Mouse (Mus musculus) neutrophil, adult 59 days (primary cell): ENCODE results near the gene Oxa1l. TPM values are rescaled to one million over a fixed set of nuclear protein-coding genes. Genes with fewer than 3 reads are reported as not detected.

Experiments
- total RNA-seq, 2 experiments: library from RNA; stranded (reverse); gene quantifications; 1 replicate in 1 of 2; 2 replicates in 1 of 2; pipeline ENCODE4 v1.2.4; 2023

Gene Oxa1l
- 10 to 100 TPM; 38.2 to 51.7 TPM for total RNA-seq

DNA sequence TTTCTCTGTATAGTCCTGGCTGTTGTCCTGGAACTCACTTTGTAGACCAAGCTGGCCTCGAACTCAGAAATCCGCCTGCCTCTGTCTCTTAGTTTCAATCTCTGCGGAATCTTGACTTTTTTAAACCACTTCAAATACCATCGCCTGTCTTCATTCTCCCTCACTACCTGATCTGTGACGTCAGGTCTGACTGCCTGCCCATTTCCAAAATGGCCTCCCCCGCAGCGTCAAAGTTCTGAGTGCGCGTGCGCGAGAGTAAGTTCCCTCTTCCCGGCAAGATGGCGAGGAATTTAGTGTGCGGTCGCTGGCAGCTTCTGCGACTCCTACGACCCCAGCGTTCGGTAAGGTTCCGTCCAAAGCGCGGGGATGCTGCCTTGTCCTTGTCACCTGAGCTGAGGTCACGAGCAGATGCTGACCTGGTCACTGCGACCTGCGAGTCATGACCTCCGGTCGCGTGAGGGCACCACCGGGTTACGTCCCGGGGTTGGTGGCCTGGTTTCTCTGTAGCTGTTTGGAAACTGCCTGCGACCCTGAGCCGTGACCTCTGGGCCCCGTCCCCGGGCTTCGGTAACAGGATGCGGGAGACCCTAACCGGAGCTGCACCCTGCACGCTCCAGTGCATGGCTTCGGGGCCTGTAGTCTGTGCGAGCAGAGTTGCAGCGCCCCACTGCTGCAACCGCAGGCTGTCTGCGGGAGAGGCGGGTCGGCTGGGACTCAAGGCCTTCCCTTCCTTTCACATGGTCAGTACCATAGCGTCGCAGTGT, at the start of gene Oxa1l:
TSS of gene Oxa1l (plus strand) at position 258 of the 764 bp plus-strand sequence.

DNA sequence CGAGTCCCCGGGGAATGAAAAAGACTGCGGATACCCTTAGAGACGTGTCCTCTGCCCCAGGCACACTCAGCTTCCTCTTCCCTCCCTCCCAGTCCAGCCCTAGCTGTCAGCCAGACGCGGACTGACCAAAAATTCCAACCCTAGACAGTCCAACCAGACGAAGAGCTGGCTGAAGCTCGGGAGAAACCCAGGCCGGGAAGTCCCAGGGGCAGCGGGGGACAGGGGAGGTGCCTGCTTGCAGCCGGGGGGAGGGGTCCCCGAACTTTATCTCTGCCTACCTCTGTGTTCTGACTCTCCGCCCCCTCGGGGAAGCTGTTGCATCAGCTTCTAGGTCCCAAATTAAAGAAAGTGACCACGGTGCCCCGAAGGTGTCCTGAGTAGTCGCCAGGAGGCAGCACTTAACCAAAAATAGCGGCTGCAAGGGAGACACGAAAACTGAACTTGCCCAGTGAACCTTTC, 57.0 kb downstream of the Oxa1l start, which contains the start of gene Slc7a7:
TSS of gene Slc7a7 (minus strand) at position 158 of the 459 bp plus-strand sequence.

Other genes starting within 250 kb of the Oxa1l start
- 10 to 100 TPM; 56.7 to 63.9 TPM for gene Dad1, start 106.7 kb upstream of the Oxa1l start, total RNA-seq
- gene Abhd4, start 106.6 kb upstream of the Oxa1l start, total RNA-seq: 10 to 100 TPM; 17.9 to 21.2 TPM
- not detected for gene Olfr49, start 75.9 kb upstream of the Oxa1l start, total RNA-seq
- 10 to 100 TPM; 18.2 to 18.9 TPM for gene Slc7a7, start 56.9 kb downstream of the Oxa1l start, total RNA-seq
- 10 to 100 TPM; 24.7 to 27.8 TPM for gene Mrpl52, start 66.1 kb downstream of the Oxa1l start, total RNA-seq
- gene Mmp14, start 70.8 kb downstream of the Oxa1l start, total RNA-seq: 1 to 10 TPM in 1 of 2 experiments, under 1 TPM in 1; 0.37 to 1.3 TPM
- 10 to 100 TPM; 85.2 to 89.5 TPM for gene Lrp10, start 103.3 kb downstream of the Oxa1l start, total RNA-seq
- gene Rem2, start 115.3 kb downstream of the Oxa1l start, total RNA-seq: not detected
- gene Prmt5, start 156.7 kb downstream of the Oxa1l start, total RNA-seq: 10 to 100 TPM; 13.9 to 15.9 TPM
- 10 to 100 TPM; 20.7 to 27.9 TPM for gene Haus4, start 193.8 kb downstream of the Oxa1l start, total RNA-seq
- under 1 TPM; 0.15 to 0.24 TPM for gene Ajuba, start 216.7 kb downstream of the Oxa1l start, total RNA-seq
- 1 to 10 TPM; 4.2 to 4.5 TPM for gene 4931414P19Rik, start 245.2 kb downstream of the Oxa1l start, total RNA-seq